Mouse (Mus musculus): ENCODE data around the gene Plxna1.

The Plxna1 gene

GRCm38 (mm10) chr6:89280555-89280954, 81.9 kb downstream of the Plxna1 start:
- DNase-seq, result no peak

GRCm38 (mm10) chr6:89271731-89272475, 90.5 kb downstream of the Plxna1 start:
- peak in 1 of 2 experiments; percentile 28 for DNase-seq

- DNase-seq, result no peak
Measured at GRCm38 (mm10) chr6:89267181-89267580, 95.2 kb downstream of the Plxna1 start.
